Mouse (Mus musculus) hindbrain, postnatal 0 days (tissue): ENCODE results near the gene Amd2. TPM values are rescaled to one million over a fixed set of nuclear protein-coding genes. Genes with fewer than 3 reads are reported as not detected.

Experiments
- ATAC-seq: fragments of 200-750 bp; cut with Nextera tagmentation; 2 replicates; pipeline ENCODE4 v1.8.0; 2017; ENCODE audit warnings: mild to moderate bottlenecking, moderate TSS enrichment, moderate library complexity
- DNase-seq: peaks from one replicate; pipeline ENCODE4 v3.0.0-alpha.2; 2015; ENCODE audit warnings: low spot score
- H3K27ac ChIP-seq: fragments of 300-500 bp; sonication (generic); 2 replicates; pipeline ENCODE4 v1.5.1; 2014; ENCODE audit warnings: mild to moderate bottlenecking
- H3K27me3 ChIP-seq: fragments of 300-500 bp; sonication (generic); 2 replicates; pipeline ENCODE4 v1.6.1; 2014; ENCODE audit warnings: low read length, mixed read lengths; ENCODE audit not compliant: insufficient read depth
- H3K36me3 ChIP-seq: fragments of 300-500 bp; sonication (generic); 2 replicates; pipeline ENCODE4 v1.6.1; 2014; ENCODE audit warnings: low read length, mixed read lengths; ENCODE audit not compliant: insufficient read depth
- H3K4me1 ChIP-seq: fragments of 300-500 bp; sonication (generic); 2 replicates; pipeline ENCODE4 v1.6.1; 2014; ENCODE audit warnings: antibody characterized with exemption, low read length, mixed read lengths; ENCODE audit not compliant: insufficient read depth
- H3K4me2 ChIP-seq: fragments of 300-500 bp; sonication (generic); 2 replicates; pipeline ENCODE4 v1.6.1; 2014; ENCODE audit warnings: low read depth, mild to moderate bottlenecking, low read length, moderate library complexity, mixed read lengths
- H3K4me3 ChIP-seq: fragments of 300-500 bp; sonication (generic); 2 replicates; pipeline ENCODE4 v1.5.1; 2014; ENCODE audit warnings: low read length
- H3K9ac ChIP-seq: fragments of 300-500 bp; sonication (generic); replicated peaks from 2 replicates; pipeline ENCODE4 v1.6.1; 2014; ENCODE audit warnings: mild to moderate bottlenecking, low read length, moderate library complexity, mixed read lengths
- H3K9me3 ChIP-seq: fragments of 300-500 bp; sonication (generic); 2 replicates; pipeline ENCODE4 v1.6.1; 2016; ENCODE audit warnings: low read length, mixed read lengths
- CTCF ChIP-seq: IDR thresholded peaks from 2 replicates; pipeline ENCODE4 v1.5.1; 2016; ENCODE audit warnings: antibody characterized with exemption, control low read depth, low read depth
- WGBS: fragments of 180-500 bp; shearing (Covaris S2); extraction: QIAGEN DNeasy Blood & Tissue Kit; methylation state at CpG from one replicate; pipeline ENCODE4 v1.1.7; 2014; 5-methylcytosine and 5-hydroxymethylcytosine counted together
- polyA plus RNA-seq: library from polyadenylated mRNA; unstranded; fragments of >200 nt; fragmentation: Nextera tagmentation; extraction: Ambion mirVana; gene quantifications from 2 replicates; pipeline ENCODE4 v1.2.1, GENCODE M21; 2015
- total RNA-seq: library from RNA; depleted of rRNA; stranded (reverse); fragments of >200 nt; gene quantifications from 2 replicates; pipeline ENCODE4 v1.2.3, GENCODE M21; 2014; rRNA removed

The Amd2 gene
- 0.14 and 1.0 TPM in 2 replicates for total RNA-seq
- 2.1 and 2.5 TPM in 2 replicates for polyA plus RNA-seq

DNA sequence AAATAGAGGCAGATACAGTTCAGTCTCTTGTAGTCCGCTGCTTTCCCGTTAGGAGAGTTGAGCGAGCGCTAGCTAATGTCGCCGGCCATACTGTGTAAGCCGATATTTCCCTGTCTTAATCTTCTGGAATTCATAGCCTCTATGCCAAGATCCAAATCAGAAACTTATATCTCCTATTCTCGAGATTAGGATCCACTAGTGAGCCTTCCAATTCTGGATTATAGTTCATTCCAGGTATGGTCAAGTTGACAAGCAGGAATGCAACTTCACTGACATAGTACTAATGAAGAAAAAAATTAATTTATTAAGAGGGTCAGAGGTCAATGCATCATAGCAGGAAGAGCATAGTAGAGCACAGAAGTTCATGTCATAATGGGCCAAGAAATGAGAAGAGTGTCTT lies at the start of gene Amd2:
Gene Amd2 (minus strand): TSS at position 101 of the 400 bp plus-strand sequence.
- no peak for ATAC-seq

DNA sequence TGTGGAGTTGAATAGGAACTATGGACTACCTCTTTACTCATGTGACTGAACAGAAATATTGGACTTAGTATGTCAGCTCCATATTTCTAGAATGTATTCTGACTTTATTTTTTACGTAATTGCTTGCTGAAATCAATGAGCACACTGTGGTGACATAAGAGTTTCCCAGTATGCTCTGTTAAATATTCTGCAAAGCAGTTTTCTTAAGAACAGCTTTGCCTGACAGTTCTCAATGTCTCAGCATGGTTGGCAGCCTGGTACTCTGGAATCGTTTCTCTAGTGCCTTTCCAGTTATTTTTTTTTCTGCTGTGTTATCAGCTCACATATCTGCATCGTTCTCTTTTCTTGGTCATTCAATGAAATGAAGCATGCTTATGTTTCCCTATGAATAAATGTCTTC lies 49.6 kb upstream of the Amd2 start:
- DNase-seq (no peak), ATAC-seq (no peak)

More for the DNA sequence above, at the start of gene Amd2:
- Histone ChIP-seq H3K27ac (no peak within 1 kb of the TSS), H3K9me3 (no peaks in the 10 kb centered on the region), H3K9ac (no peak within 1 kb of the TSS), H3K36me3 (no peaks in the 10 kb centered on the region), H3K4me3 (no peak within 1 kb of the TSS), H3K4me2 (no peak within 1 kb of the TSS), H3K27me3 (no peaks in the 10 kb centered on the region), H3K4me1 (no peaks in the 10 kb centered on the region)
- DNase-seq: no peak
- 89% methylated on average over 8 of the region's 8 CpGs for WGBS
- TF ChIP-seq CTCF: no peak

DNA sequence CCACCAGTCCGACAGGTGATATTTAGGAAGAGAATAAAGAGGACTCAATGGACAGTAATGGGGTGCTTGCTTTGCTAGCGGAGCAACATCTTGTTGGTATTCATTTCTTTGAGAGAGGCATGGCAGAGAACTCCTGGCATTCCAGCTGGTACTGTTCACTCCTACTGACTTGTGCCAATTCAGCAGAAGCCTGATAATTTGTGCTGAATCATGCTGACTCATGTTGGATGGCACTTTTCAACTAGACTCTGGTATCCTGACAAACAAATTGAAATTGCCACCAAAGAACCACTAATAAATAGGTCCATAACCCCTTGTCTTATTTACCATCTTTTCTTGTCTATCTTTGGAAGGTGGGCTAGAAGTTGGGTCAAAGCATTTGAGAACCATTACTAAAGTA lies 25.9 kb upstream of the Amd2 start:
- DNase-seq: no peak
- no peak overlapping the region for H3K27ac ChIP-seq
- no peaks in the 10 kb centered on the region for H3K4me1 ChIP-seq
- H3K27me3 ChIP-seq: no peaks in the 10 kb centered on the region
- H3K36me3 ChIP-seq: no peaks in the 10 kb centered on the region
- no peak overlapping the region for H3K4me2 ChIP-seq
- H3K9me3 ChIP-seq: no peaks in the 10 kb centered on the region
- TF ChIP-seq CTCF: no peak
- ATAC-seq: no peak
- WGBS: 83% methylated on average over 2 of the region's 2 CpGs
- no peak overlapping the region for H3K9ac ChIP-seq
- H3K4me3 ChIP-seq: no peak overlapping the region

More for the DNA sequence above, 49.6 kb upstream of the Amd2 start:
- Histone ChIP-seq H3K4me1 (no peaks in the 10 kb centered on the region), H3K4me3 (no peak overlapping the region), H3K9me3 (no peaks in the 10 kb centered on the region), H3K27me3 (no peaks in the 10 kb centered on the region), H3K4me2 (no peak overlapping the region), H3K27ac (no peak overlapping the region), H3K36me3 (no peaks in the 10 kb centered on the region), H3K9ac (no peak overlapping the region)
- TF ChIP-seq CTCF: no peak
- WGBS: 70% methylated on average over 3 of the region's 3 CpGs

- no peak overlapping the region for H3K4me3 ChIP-seq
- no peak for TF ChIP-seq CTCF
- H3K36me3 ChIP-seq: no peaks in the 10 kb centered on the region
- H3K27me3 ChIP-seq: no peaks in the 10 kb centered on the region
- DNase-seq (no peak), ATAC-seq (no peak)
- H3K9ac ChIP-seq: no peak overlapping the region
- H3K4me2 ChIP-seq: no peak overlapping the region
- no peaks in the 10 kb centered on the region for H3K4me1 ChIP-seq
- H3K27ac ChIP-seq: no peak overlapping the region
- no peaks in the 10 kb centered on the region for H3K9me3 ChIP-seq
Observed at GRCm38 (mm10) chr10:35714266-35714665, 2.6 kb upstream of the Amd2 start.
